Mouse (Mus musculus) myocyte (in vitro differentiated cells): ENCODE results near the gene Kcnab1. TPM values are rescaled to one million over a fixed set of nuclear protein-coding genes. Genes with fewer than 3 reads are reported as not detected.

Source experiments
- H3K27me3 ChIP-seq: one replicate; pipeline ENCODE4 v1.6.1; 2011; ENCODE audit not compliant: control insufficient read depth, insufficient read depth, insufficient read length
- H3K36me3 ChIP-seq: one replicate; pipeline ENCODE4 v1.6.1; 2011; ENCODE audit not compliant: control insufficient read depth, insufficient read depth
- H3K4me2 ChIP-seq: one replicate; pipeline ENCODE4 v1.6.1; 2011; ENCODE audit warnings: low read depth, control low read depth
- H3K4me3 ChIP-seq: one replicate; pipeline ENCODE4 v1.5.1; 2011; ENCODE audit warnings: mild to moderate bottlenecking, control low read depth, moderate library complexity
- H3K79me2 ChIP-seq: one replicate; pipeline ENCODE4 v1.6.1; 2011; ENCODE audit not compliant: control insufficient read depth, insufficient read depth
- H3ac ChIP-seq: one replicate; pipeline ENCODE4 v1.6.1; 2011; ENCODE audit not compliant: control insufficient read depth, insufficient read length
- CEBPB ChIP-seq: IDR thresholded peaks from 2 replicates; pipeline ENCODE4 v1.6.1; 2011; ENCODE audit warnings: mild to moderate bottlenecking, moderate library complexity; ENCODE audit not compliant: poor library complexity, insufficient read depth, severe bottlenecking
- E2F4 ChIP-seq: IDR thresholded peaks from one replicate; pipeline ENCODE4 v1.6.1; 2011; ENCODE audit warnings: mild to moderate bottlenecking, control low read depth, moderate library complexity; ENCODE audit not compliant: insufficient read depth
- MAX ChIP-seq: IDR thresholded peaks from one replicate; pipeline ENCODE4 v1.6.1; 2011; ENCODE audit warnings: low read depth, mild to moderate bottlenecking, control low read depth
- MYOD1 ChIP-seq, 3 experiments: IDR thresholded peaks; one replicate each; pipeline ENCODE4 v1.6.1; 2011; ENCODE audit warnings: control low read depth in 2 of 3, low read depth in 2 of 3, mild to moderate bottlenecking in 2 of 3, moderate library complexity in 1 of 3; ENCODE audit not compliant: insufficient read length in 2 of 3, control insufficient read depth in 1 of 3
- MYOG ChIP-seq, 3 experiments: IDR thresholded peaks; one replicate each; pipeline ENCODE4 v1.6.1; 2011; ENCODE audit warnings: control low read depth in 2 of 3, low read depth in 2 of 3, mild to moderate bottlenecking in 2 of 3; ENCODE audit not compliant: insufficient read length in 2 of 3, control insufficient read depth in 1 of 3, insufficient read depth in 1 of 3
- POLR2A ChIP-seq: IDR thresholded peaks from one replicate; pipeline ENCODE4 v1.6.1; 2011; ENCODE audit warnings: low read depth, mild to moderate bottlenecking, control low read depth, moderate library complexity; ENCODE audit not compliant: insufficient read length
- POLR2AphosphoS2 ChIP-seq: IDR thresholded peaks from one replicate; pipeline ENCODE4 v1.6.1; 2011; ENCODE audit warnings: low read depth, control low read depth; ENCODE audit not compliant: insufficient read length
- REST ChIP-seq: IDR thresholded peaks from one replicate; pipeline ENCODE4 v1.6.1; 2011; ENCODE audit warnings: mild to moderate bottlenecking, control low read depth, moderate library complexity; ENCODE audit not compliant: insufficient read depth, insufficient read length
- SRF ChIP-seq: IDR thresholded peaks from one replicate; pipeline ENCODE4 v1.6.1; 2011; ENCODE audit warnings: low read depth; ENCODE audit not compliant: control insufficient read depth, insufficient read length
- TCF12 ChIP-seq: IDR thresholded peaks from one replicate; pipeline ENCODE4 v1.6.1; 2011; ENCODE audit warnings: mild to moderate bottlenecking, control low read depth; ENCODE audit not compliant: poor library complexity, insufficient read depth, severe bottlenecking
- TCF3 ChIP-seq: IDR thresholded peaks from one replicate; pipeline ENCODE4 v1.6.1; 2011; ENCODE audit warnings: low read depth, control low read depth; ENCODE audit not compliant: insufficient read length
- USF1 ChIP-seq: IDR thresholded peaks from one replicate; pipeline ENCODE4 v1.6.1; 2011; ENCODE audit warnings: low read depth, mild to moderate bottlenecking, control low read depth, moderate library complexity
- polyA plus RNA-seq: library from polyadenylated mRNA; unstranded; fragments of >200 nt; fragmentation: generic; extraction: Trizol; gene quantifications from one replicate; pipeline ENCODE4 v1.2.1, GENCODE M21; 2012; ENCODE audit warnings: missing spikeins

Kcnab1 gene
- polyA plus RNA-seq, 1 experiment: 0.08 TPM

- Histone ChIP-seq H3K4me2 (no peak overlapping the region), H3K27me3 (no peaks in the 10 kb centered on the region), H3K36me3 (no peaks in the 10 kb centered on the region), H3ac (no peak overlapping the region), H3K79me2 (no peaks in the 10 kb centered on the region), H3K4me3 (no peak overlapping the region)
- no peak for TF ChIP-seq E2F4
- no peak for TF ChIP-seq REST
- no peak for TF ChIP-seq SRF
- TF ChIP-seq MYOD1 (IDR thresholded peaks at IDR 0.05; ENCODE audit: control insufficient read depth in 1 of 3, insufficient read length in 2 of 3, low read depth in 2 of 3): no peak
- no peak for TF ChIP-seq POLR2AphosphoS2
- TF ChIP-seq TCF12: no peak
- no peak for TF ChIP-seq MYOG (IDR thresholded peaks at IDR 0.05; ENCODE audit: control insufficient read depth in 1 of 3, insufficient read depth in 1 of 3, insufficient read length in 2 of 3, low read depth in 2 of 3)
- TF ChIP-seq POLR2A: no peak
- no peak for TF ChIP-seq TCF3
- TF ChIP-seq MAX: no peak
- no peak for TF ChIP-seq USF1
Measured at GRCm38 (mm10) chr3:65288994-65289393, 179.8 kb downstream of the Kcnab1 start.

GRCm38 (mm10) chr3:65296996-65297395, 187.8 kb downstream of the Kcnab1 start:
- H3K79me2 ChIP-seq: no peaks in the 10 kb centered on the region
- TF ChIP-seq TCF12: no peak
- peak in 1 of 3 experiments; percentile 30 for TF ChIP-seq MYOG (IDR thresholded peaks at IDR 0.05; ENCODE audit: control insufficient read depth in 1 of 3, insufficient read depth in 1 of 3, insufficient read length in 2 of 3, low read depth in 2 of 3)
- peak in 2 of 3 experiments; percentile 3 to 16 for TF ChIP-seq MYOD1 (IDR thresholded peaks at IDR 0.05; ENCODE audit: control insufficient read depth in 1 of 3, insufficient read length in 2 of 3, low read depth in 2 of 3)
- no peak for TF ChIP-seq REST
- no peak for TF ChIP-seq TCF3
- no peak overlapping the region for H3K4me3 ChIP-seq
- H3ac ChIP-seq: no peak overlapping the region
- no peaks in the 10 kb centered on the region for H3K36me3 ChIP-seq
- H3K4me2 ChIP-seq: peak overlapping the region; percentile 10
- H3K27me3 ChIP-seq: no peaks in the 10 kb centered on the region

GRCm38 (mm10) chr3:65299205-65299604, 190.0 kb downstream of the Kcnab1 start:
- Histone ChIP-seq H3K36me3 (no peaks in the 10 kb centered on the region), H3K4me2 (no peak overlapping the region), H3K27me3 (no peaks in the 10 kb centered on the region), H3K4me3 (no peak overlapping the region), H3ac (no peak overlapping the region), H3K79me2 (no peaks in the 10 kb centered on the region)
- TF ChIP-seq MYOD1 (IDR thresholded peaks at IDR 0.05; ENCODE audit: control insufficient read depth in 1 of 3, insufficient read length in 2 of 3, low read depth in 2 of 3) (peak in 1 of 3 experiments; percentile 52), MYOG (IDR thresholded peaks at IDR 0.05; ENCODE audit: control insufficient read depth in 1 of 3, insufficient read depth in 1 of 3, insufficient read length in 2 of 3, low read depth in 2 of 3) (no peak)

- no peak overlapping the region for H3K4me2 ChIP-seq
- H3ac ChIP-seq: no peak overlapping the region
- no peaks in the 10 kb centered on the region for H3K27me3 ChIP-seq
- H3K4me3 ChIP-seq: no peak overlapping the region
- H3K79me2 ChIP-seq: no peaks in the 10 kb centered on the region
- H3K36me3 ChIP-seq: no peaks in the 10 kb centered on the region
- TF ChIP-seq SRF (no peak), TCF3 (no peak), MAX (no peak), MYOG (IDR thresholded peaks at IDR 0.05; ENCODE audit: control insufficient read depth in 1 of 3, insufficient read depth in 1 of 3, insufficient read length in 2 of 3, low read depth in 2 of 3) (no peak), CEBPB (no peak), TCF12 (no peak), POLR2AphosphoS2 (no peak), E2F4 (no peak), USF1 (no peak), REST (no peak), MYOD1 (IDR thresholded peaks at IDR 0.05; ENCODE audit: control insufficient read depth in 1 of 3, insufficient read length in 2 of 3, low read depth in 2 of 3) (no peak), POLR2A (no peak)
Measured at GRCm38 (mm10) chr3:65301531-65301930, 192.3 kb downstream of the Kcnab1 start.

- no peaks in the 10 kb centered on the region for H3K36me3 ChIP-seq
- TF ChIP-seq USF1 (no peak), E2F4 (no peak), MYOD1 (IDR thresholded peaks at IDR 0.05; ENCODE audit: control insufficient read depth in 1 of 3, insufficient read length in 2 of 3, low read depth in 2 of 3) (no peak), TCF12 (no peak), MAX (no peak), POLR2A (no peak), REST (no peak), CEBPB (no peak), TCF3 (no peak), MYOG (IDR thresholded peaks at IDR 0.05; ENCODE audit: control insufficient read depth in 1 of 3, insufficient read depth in 1 of 3, insufficient read length in 2 of 3, low read depth in 2 of 3) (no peak), POLR2AphosphoS2 (no peak), SRF (no peak)
- H3K27me3 ChIP-seq: no peaks in the 10 kb centered on the region
- no peak overlapping the region for H3ac ChIP-seq
- H3K4me2 ChIP-seq: no peak overlapping the region
- H3K4me3 ChIP-seq: no peak overlapping the region
- no peaks in the 10 kb centered on the region for H3K79me2 ChIP-seq
Measured at GRCm38 (mm10) chr3:65302559-65302958, 193.4 kb downstream of the Kcnab1 start.
